ENCODE assay signal across 12 mouse cellular contexts in the genomic region with DNA sequence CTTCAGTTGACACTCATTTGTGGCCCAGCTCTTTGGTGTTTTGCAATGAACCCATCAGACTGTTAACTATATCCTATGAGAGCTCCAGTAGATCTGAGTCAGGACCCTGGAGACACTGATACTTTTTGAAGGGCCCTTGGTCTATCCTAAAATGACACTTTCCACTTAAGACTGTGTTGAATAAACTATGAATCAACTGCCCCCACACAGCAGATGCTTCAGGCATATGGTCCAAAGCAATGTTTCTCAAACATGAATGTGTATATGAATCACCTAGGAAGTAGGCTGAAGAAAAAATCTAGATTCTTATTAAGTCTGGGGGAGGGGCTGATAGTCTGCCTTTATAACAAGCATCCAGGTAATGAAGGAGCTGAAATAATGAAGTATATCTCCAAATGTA.
"Had no signal": no experiment of that assay in that cellular context is flagged by ENCODE, and none has a peak within 500 bp of the region (broad histone marks: within the 10 kb centered on the region; RNA-seq: fewer than 3 reads in every experiment).

No protein-coding gene starts in this region.

- H3K4me3 ChIP-seq: limb, embryonic 15.5 days; liver, embryonic 12.5 days; midbrain, embryonic 12.5 days; neural tube, embryonic 13.5 days had no signal

- H3K27ac ChIP-seq: kidney, postnatal 0 days; limb, embryonic 15.5 days; liver, embryonic 12.5 days; midbrain, embryonic 12.5 days; neural tube, embryonic 13.5 days had no signal

- DNase-seq: kidney, adult 11 months; kidney, adult 9 months; kidney, postnatal 36 days; lung, embryonic 14.5 days; lung, postnatal 14 days; retina, postnatal 1 day; thymus, postnatal 4 days had no signal
